Mouse (Mus musculus) megakaryocyte progenitor cell, adult 5-6 weeks (primary cell): ENCODE data around the gene Kpna4. TPM values are rescaled to one million over a fixed set of nuclear protein-coding genes. Genes with fewer than 3 reads are reported as not detected.

Source experiments
- ATAC-seq: replicated peaks from 2 replicates; pipeline ENCODE4 v1.8.0; 2016; ENCODE audit warnings: mild to moderate bottlenecking, moderate TSS enrichment, inconsistent platforms; ENCODE audit not compliant: poor library complexity
- total RNA-seq, 2 experiments: library from RNA; stranded (forward) in 1 of 2; stranded (reverse) in 1 of 2; fragments of 157-497, 149-512 nt in 1 of 2; fragments of 200-1000 nt in 1 of 2; gene quantifications; 2 replicates each; pipeline versions ENCODE4 v1.2.3 to v1.2.4; 2015 to 2017

The Kpna4 gene
- 74.0 and 86.1 TPM in 2 replicates for total RNA-seq (2015)
- 51.8 and 58.9 TPM in 2 replicates for total RNA-seq (2017)

DNA sequence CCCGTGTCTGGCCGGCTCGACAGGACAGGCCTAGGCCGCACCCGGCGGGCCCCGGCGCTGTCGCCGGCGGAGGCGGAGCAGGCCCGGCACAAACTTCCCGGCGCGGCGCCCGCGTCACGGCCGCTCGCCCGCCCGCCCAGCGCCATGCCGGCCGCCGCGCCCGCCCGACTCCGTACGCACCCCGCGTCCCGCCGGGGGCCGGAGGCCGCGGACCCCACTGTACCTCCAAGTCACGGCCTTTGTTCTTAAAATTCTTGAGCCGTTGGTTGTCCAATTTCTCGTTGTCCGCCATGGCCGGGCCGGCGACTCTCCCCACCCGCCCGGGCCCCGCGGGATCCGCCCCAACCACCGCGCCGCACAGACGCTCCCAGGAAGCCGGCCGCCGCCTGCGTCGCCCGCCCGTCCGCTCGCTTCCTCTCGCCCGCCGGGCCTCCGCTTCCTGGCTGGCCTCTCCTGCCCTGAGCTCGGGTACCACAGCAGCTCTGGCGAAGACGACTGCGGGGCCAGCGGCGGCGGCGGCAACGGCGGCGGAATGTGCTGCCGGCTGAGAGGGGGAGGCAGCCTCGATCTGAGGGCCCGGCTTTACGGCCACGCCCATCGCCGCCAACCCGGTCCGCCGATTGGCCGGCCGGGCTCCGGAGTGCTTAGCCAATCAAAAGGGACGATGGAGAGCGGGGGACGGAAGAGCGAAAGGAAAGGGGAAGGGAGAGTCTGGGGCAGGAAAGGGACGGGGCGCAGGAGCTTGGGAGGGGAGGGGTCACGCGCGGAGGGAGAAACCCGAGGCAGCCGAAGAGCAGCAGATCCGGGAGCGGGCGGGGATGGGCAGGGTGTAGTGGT is at the start of gene Kpna4:
Gene Kpna4 (minus strand): TSS at position 605 of the 837 bp plus-strand sequence.
- ATAC-seq, result peak; percentile 93

DNA sequence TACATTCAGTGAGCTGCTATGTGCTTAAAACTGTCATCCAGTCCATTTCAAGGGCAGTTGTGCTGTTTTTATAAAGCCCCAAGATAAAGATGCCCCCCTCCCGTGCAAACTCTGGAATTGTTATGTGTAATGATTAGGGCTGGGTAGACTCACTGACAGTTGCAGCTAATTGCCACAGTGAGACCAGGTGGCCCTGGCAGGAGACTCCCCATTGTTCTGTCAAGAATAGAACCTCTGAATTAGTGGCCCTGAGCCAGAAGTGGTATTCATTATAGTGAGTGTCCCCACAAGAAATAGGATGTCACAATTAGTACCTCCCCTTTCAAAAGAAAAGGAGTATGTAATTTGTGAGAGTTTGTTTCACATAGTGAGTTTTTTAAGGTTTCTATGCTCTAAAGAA is 48.3 kb upstream of the Kpna4 start:
- ATAC-seq, result no peak

DNA sequence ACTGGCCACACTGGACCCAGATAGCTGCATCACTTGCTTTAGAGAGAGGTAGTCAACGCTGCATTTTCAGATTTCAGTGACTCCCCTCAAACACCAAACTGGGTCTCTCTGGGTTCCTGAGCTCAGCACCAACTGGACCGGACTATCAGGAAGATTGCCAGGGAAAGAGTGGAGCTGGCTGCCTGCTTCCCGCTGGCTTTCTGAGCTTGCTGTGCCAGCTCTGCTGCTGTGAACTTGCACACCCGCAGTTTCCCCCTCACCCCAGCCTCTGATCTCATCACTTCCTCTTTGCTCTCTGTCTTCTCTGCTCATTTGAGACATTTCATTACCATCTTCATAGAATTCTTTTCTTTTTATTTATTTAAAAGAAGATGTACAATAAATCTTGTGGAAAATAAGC is 44.2 kb upstream of the Kpna4 start:
- ATAC-seq, result peak; percentile 88

DNA sequence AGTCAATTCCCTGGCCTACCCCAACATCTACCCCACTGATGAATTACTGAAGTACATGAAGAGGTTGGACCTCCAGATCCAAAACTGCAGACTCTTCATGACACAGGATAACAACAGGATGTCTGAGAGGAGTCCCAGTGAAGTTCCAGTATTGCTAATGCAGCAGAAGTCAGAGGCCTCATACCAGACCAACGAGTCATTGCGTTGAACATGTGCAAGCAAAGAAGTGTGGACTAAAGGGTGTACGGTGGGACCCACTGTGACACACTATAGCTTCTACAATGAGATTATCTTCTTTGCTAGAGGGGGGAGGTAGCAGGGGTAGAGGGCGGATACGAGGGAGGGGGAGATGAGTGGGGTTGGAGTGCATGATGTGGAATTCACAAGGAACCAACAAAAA is 42.9 kb upstream of the Kpna4 start:
- ATAC-seq, result no peak

DNA sequence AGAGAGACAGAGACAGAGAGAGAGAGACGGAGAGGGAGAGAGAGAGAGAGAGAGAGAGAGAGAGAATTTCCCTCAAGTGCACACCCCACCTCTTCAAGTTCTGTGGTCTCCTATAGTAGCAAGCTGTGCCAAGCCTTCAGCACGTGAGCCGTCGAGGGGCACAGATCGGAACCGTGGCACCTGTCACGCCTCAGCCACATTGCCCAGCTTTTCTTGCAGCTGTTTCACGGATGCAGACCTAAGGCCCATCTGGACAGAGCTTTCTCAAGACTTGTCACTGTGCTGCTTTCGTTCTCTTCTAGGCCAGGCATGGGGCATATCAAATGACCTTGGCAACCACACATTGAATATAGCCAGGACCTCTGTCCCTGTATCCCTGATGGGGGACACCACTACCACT is 41.8 kb upstream of the Kpna4 start:
- ATAC-seq, result no peak

DNA sequence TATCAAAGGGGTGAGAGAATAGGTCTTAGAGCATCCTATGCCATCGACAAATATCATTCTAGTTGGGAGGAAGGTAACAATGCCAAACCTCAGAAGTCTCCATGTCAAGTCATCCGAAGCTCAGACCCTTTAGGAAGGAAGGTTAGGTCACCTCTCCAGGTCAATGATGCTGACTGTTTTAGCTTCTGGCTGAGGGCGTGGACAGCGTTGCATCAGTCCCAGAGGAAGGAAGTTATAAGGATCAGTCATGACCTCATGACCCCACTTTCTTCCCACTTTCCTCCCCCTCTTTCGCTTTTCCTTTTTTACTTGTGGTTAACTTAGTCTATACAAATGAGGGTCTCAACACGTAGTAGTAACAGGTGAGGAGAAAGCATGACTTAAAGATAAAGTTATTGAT is 36.1 kb upstream of the Kpna4 start:
- ATAC-seq, result peak; percentile 89

DNA sequence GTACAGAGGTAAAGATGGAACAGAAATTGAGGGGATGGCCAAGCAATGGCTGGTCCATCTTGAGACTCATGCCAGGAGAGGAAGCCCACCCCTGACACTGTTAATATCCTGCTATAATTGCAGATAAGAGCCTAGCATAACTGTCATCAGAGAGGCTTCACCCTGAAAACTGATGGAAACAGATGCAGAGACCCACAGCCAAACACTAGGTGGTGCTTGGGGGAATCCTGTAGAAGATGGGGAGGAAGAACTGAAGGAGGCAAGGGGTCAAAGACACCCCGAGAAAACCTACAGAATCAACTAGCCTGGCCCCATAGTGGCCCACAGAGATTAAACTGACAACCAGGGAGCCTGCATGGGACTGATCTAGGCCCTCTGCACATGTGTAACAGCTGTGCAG is 33.5 kb upstream of the Kpna4 start:
- no peak for ATAC-seq

DNA sequence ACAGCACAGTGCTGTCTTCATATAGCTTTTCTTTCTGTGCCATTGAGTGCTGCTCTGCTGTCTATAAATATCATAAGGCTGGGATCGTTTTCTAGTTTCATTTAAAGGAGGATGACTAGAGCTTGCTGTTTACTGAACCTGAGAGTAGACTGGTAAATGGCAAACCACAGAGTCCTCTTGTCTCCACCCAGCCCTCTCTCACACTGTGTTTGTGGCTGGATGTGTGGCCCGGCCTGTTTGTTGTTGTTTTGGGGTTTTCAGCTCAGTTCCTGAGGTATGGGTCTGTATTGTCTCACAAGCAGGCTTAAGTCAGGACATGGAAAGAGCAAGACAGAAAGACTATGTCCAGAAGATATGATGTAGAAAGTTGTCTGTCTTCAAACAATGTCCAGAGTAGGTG is 32.6 kb upstream of the Kpna4 start:
- no peak for ATAC-seq

DNA sequence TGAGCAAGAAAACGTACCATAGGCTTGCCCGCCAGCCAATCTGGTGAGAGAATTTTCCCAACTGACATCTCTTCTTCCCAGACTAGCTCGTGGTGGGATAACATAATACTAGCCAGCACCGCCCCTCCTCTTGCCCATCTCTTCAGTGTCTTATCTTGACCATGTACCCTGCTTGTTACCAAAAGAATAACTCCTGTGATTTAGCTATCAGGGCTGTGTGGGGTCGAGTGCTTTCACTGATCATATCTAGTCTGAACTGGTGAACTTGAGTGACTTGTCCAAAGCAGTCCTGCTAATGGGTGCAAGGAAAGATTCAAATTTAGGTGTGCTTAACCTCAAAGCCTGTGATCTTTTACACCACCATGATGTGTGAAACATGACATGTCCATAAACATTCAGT is 31.0 kb upstream of the Kpna4 start:
- ATAC-seq, result no peak

DNA sequence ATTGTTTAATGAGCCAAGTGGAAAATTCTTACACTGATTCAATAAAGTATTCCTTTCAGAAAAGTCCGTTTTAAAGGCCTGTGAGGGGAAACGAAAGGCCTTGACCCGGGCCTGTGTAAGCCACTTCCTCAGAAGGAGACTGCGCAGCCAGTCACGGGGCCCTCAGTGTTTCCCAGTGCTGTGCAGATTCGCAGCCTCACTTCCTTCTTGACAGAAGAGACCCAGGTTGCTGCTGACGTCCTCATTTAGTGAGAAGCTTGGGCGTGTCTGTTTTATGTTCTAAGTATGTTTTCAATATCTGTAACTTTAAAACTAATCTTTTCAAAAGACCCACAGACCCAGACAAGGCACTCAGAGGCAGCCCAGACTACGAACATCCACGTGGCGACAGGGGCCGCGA is 29.6 kb upstream of the Kpna4 start:
- ATAC-seq, result peak; percentile 92

DNA sequence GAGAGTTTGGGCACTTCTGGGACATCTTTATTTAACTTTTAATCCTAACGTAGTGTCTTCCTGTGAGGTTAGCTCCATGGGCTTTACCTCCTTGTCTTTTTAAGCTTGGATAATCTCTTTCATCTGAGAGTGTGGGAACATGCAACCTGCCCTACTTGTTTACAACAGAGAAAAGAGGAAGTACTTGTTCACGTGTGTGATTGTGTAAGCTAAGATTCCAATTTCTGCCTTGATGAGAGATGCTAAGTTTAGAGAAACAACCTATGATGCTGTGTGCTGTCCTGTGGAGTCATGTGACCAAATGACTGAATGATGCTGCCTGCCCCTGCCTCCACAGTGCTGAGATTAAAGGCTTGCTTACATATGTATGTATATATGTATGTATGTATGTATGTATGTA is 27.8 kb upstream of the Kpna4 start:
- ATAC-seq, result peak; percentile 72

DNA sequence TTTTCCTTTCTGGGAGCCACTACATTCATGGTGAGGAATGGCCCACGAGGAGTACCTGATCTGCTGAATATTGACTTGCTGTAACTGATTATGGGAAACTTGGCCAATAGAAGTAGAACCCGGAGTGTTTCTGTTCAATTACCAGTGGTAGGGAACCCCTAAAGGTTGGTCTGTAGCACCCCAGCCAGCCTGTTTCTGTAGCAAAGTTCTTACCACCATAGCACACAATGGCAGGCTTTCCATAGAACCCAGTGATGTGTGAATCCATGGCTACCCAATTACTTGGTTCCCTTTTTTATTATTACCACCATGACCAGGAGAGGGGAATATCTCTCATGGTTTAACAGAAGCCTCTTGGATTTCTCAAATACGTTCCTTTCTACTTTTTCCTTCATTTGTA is 24.0 kb upstream of the Kpna4 start:
- no peak for ATAC-seq

DNA sequence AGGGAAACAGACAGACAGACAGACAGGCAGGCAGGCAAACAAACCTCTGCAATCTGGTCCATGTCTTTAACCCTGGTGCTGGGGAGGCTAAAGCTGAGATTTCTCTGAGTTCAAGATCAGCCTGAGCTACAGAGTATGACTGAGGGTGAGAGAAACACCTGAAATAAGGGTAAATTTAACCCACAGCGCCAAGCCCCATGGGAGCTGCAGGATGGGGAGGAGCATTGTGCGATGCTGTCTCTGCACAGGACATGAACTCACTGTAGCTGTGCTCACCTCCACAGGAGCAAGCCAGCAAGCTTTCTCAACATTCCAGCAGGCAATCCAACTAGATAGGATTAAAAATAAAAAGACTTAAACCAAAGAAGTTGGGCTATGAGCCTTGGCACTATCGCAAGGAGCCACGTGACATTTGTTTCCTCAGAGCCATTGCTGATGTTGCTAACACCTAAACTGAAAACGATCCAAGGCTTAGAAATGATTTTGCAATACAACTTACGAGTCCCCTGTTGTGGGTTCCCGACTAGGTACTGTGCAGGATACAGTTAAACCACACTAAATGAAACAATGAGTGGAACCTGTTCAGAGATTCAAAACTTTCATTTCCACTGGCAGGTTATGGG is 15.6 kb upstream of the Kpna4 start:
- peak; percentile 85 for ATAC-seq

DNA sequence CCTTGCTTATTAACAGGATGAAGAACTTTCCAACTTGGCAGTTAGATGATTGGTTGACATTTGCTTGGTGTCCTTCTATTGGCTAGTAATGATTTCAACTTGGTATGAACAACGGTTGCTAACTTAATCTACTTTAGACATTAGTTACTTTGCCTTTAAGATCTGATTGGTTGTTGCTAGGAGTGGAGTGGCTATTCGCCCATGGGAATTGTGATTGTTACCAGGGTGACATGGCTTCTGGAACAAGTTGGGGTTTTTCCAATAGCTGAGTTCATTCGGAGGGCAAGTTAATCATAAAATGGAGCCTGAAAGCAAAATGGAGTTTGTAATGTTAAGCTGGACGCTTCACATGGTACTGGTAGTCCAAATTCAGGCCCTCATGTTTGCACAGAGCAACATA is 13.9 kb upstream of the Kpna4 start:
- no peak for ATAC-seq

DNA sequence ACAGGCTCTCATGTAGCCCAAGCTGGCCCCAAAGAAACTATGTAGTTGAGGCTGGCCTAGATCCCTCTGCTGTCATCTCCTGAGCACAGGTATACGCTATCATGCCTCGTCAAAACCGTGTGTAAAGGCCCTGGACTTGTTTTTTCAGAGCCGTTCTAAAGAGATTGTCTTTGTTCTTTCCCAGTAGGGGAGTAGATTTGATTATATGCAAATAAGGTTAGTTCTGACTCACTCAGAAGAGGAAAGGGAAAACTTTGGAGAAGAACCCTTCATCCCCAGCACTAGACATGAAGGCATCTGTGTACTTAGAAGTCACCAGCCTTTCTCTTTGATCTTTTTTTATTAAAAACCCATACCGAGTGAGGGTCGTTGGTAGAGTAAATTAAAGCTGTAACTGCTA is 9.1 kb upstream of the Kpna4 start:
- no peak for ATAC-seq

DNA sequence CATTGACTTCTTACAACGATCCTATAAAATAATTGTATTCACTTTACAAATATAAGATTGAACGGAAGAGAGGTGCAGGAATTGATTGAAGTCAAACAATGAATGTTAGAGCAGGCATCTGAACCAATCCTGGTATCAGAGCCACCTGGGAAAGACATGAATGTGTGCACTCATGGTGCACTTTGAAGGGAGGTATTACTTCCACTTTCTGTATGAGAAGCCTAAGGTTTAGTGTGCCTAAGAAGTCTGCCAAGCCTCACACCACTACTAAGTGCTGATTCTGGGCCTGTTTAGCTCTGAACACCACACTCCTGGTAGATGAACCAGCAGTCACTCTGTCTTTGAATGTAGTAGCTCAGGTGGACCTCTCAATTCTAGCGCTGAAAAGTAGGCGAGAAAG is 4.1 kb upstream of the Kpna4 start:
- ATAC-seq, result no peak

DNA sequence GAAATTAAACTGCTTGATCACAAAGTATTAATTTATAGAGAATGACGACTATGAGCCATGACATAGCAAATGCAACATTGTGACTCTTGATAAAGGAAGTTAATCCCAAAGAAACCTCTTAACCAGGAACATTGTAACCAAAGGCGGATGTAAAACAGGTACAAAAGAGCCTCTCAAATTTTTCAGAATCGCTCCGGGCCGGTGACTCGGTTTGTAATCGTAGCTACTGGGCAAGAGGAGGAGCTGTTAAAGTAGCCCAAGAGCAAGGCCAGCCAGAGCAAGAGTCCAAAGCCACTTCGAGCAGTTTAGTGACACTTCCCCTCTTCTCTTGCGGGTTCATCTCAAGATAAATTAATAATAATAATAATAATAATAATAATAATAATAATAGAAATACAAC is 780 bp upstream of the Kpna4 start:
- ATAC-seq, result no peak

DNA sequence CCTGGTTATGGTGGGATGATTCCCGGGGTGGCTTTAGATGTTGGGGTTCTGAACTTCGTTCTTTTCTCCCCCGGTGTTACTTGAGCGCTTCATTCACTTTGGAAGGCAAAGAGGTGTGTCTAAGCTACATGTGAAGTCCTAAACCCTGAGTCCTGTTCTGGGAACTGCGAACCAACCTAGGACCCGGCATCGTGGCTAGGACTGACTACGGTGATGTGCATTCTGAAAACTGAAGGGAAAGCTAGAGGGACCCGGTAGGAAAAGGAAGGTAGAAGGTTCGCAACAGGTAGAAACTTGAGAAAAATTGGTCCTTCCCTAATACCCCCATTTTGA is 399 bp upstream of the Kpna4 start:
- ATAC-seq, result no peak; the same call in 1 of the 2 replicates

DNA sequence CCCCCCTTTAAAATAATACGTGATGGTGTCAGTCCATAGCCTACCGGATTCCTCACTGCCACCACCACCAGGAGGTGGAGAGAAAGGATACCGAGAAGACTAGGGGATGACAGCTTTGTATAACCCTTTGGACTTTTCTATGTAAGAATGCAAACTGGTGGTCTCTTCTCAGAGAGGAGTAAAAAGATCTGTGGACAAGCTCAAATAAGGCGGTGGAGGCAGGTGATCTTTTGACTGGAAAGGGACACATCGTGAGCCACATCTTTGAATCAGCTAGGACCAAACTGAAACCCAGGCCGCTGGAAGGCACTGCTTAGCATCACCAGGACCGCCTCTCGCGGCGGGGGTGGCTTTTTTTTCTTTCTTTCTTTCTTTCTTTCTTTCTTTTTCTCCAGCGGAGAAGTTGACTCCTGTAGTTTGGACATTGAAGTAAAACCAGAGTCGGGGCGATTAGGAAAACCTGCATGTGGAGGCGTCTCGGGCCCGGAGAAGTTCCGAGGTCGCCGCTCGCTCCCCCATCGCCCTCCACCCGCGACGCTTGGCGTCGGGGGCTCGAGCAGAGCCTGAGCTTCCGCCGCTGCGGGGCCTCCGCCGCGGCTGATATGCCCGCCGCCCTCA is 913 bp downstream of the Kpna4 start:
- peak; percentile 56 for ATAC-seq

DNA sequence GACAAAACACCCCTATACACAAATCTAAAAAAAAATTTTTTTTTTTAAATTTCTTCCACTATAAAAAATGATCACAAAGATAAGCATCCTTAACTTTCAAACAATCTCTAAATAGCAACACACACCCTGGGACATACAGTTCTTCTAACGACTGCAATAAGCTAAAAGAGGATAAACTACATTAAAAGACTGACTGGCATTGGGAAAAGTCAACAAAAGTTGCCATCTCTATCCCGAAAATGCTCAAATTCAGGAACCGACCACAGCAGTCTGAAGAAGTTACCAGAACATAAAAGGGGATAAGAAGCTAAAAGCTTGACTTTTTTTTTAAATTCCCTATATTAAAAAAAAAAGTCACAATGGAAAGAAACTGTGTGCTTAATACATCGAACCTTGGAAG is 1.5 kb downstream of the Kpna4 start:
- ATAC-seq, result no peak

DNA sequence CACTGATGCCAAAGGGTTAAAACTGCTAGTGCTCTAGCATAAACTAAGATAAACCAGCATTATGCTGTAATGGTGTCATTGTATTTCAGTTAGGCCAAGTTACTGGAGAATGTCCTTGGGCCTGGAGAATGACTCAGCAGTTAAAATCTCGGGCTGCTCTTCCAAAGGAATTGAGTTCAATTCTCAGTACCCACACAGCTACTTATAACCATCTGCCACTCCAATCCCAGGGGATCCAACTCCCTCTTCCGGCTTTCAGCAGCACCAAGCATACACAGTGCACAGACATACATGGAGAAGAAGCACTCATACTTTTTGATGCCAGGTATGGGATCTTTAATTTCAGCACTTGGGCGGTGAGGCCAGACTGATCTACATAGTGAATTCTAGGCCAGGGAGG is 8.1 kb downstream of the Kpna4 start:
- ATAC-seq, result peak; percentile 67

DNA sequence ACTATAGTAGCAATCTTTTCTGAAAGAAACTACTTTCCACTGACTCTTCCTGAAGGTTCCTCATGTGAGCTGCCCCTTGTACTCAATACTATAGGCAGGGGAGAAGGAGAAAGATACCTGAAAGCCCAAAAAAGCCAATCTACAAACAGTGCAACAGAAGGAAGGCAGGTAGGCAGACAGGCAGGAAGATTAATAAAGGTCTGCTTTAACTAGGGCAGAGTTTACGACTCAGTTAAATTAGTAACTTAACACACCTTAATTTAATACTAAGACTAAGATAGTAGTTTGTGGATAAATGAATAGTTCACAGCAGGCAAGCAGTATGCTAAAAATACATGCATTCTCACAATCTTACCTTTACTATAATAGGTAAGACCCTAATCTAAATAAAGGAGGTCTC is 12.2 kb downstream of the Kpna4 start:
- 0 out of 2 replicates have a peak, but pooled peaks have one; percentile 15 for ATAC-seq
